Mouse (Mus musculus): ENCODE results near the gene Rsph10b. TPM values are rescaled to one million over a fixed set of nuclear protein-coding genes. Genes with fewer than 3 reads are reported as not detected.

Gene Rsph10b
- total RNA-seq, 1 experiment from 2014 or later, result not detected

Other genes with a start within 250 kb of the Rsph10b start
- gene Usp42, start 200.8 kb upstream of the Rsph10b start, total RNA-seq (2017), result 12.7 and 27.7 TPM in 2 replicates
- gene Eif2ak1, start 115.2 kb upstream of the Rsph10b start, total RNA-seq (2017), result 35.6 and 43.5 TPM in 2 replicates
- 0.39 TPM in 1 of 2 replicates, not detected in the other for gene Ankrd61, start 35.4 kb upstream of the Rsph10b start, total RNA-seq (2017)
- 84.6 and 98.4 TPM in 2 replicates for gene Aimp2, start 23.2 kb upstream of the Rsph10b start, total RNA-seq (2017)
- 30.0 and 38.9 TPM in 2 replicates for gene Pms2, start 23.1 kb upstream of the Rsph10b start, total RNA-seq (2017)
- gene Gm42421, start 4.9 kb upstream of the Rsph10b start, total RNA-seq (2017), result not detected in 2 replicates
- 94.4 and 110 TPM in 2 replicates for gene Ccz1, start 81.8 kb downstream of the Rsph10b start, total RNA-seq (2017)
- gene Ocm, start 93.6 kb downstream of the Rsph10b start, total RNA-seq (2017), result not detected in 2 replicates
- gene Lmtk2, start 167.4 kb downstream of the Rsph10b start, total RNA-seq (2017), result 8.1 and 9.7 TPM in 2 replicates